Comparison of ENCODE assay signal across 23 mouse cellular contexts in genomic region chr19:11690839-11691238, GRCm38 (mm10). TPM values are rescaled to one million over a fixed set of nuclear protein-coding genes. Genes with fewer than 3 reads are reported as not detected.
"Had no signal": no experiment of that assay in that cellular context is flagged by ENCODE, and none has a peak within 500 bp of the region (broad histone marks: within the 10 kb centered on the region; RNA-seq: fewer than 3 reads in every experiment).

Gene Oosp1 (minus strand): TSS chr19:11691150.

- H3K4me3 ChIP-seq: limb, embryonic 15.5 days; liver, embryonic 12.5 days; midbrain, embryonic 12.5 days; myocyte; neural tube, embryonic 12.5 days had no signal

- H3K9ac ChIP-seq: limb, embryonic 15.5 days; liver, embryonic 12.5 days; lung, embryonic 14.5 days; midbrain, embryonic 12.5 days; neural tube, embryonic 12.5 days had no signal

- H3K27ac ChIP-seq: kidney, postnatal 0 days; limb, embryonic 15.5 days; liver, embryonic 12.5 days; midbrain, embryonic 12.5 days; neural tube, embryonic 12.5 days; stomach, postnatal 0 days had no signal

- DNase-seq: kidney, adult 9 months; kidney, postnatal 36 days; layer of hippocampus, adult 9-11 months; layer of hippocampus, postnatal 36 days; lung, embryonic 14.5 days; lung, postnatal 14 days; retina, postnatal 1 day; right cerebral cortex, postnatal 4 days had no signal

- H3K36me3 ChIP-seq: limb, embryonic 15.5 days; liver, embryonic 12.5 days; midbrain, embryonic 12.5 days; neural tube, embryonic 12.5 days had no signal

- H3K4me2 ChIP-seq: limb, embryonic 15.5 days; liver, embryonic 12.5 days; lung, embryonic 14.5 days; midbrain, embryonic 12.5 days; neural tube, embryonic 12.5 days had no signal

- H3K4me1 ChIP-seq: limb, embryonic 15.5 days; liver, embryonic 12.5 days; midbrain, embryonic 12.5 days; neural tube, embryonic 12.5 days had no signal

- H3K27me3 ChIP-seq: limb, embryonic 15.5 days; liver, embryonic 12.5 days; midbrain, embryonic 12.5 days; neural tube, embryonic 12.5 days had no signal

- ATAC-seq: intestine, postnatal 0 days; liver, embryonic 12.5 days had no signal

- H3K9me3 ChIP-seq: limb, embryonic 15.5 days; liver, embryonic 12.5 days; midbrain, embryonic 12.5 days; neural tube, embryonic 12.5 days had no signal

RNA-seq across cellular contexts. Expression of gene Oosp1, which starts in this region (rescaled TPM):
- total RNA-seq: layer of hippocampus, adult 18-20 months; layer of hippocampus, postnatal 36 days; left cerebral cortex, adult 8-10 months; left cerebral cortex, postnatal 25 days; megakaryocyte-erythroid progenitor cell, adult 5-6 weeks had no signal
- polyA plus RNA-seq: intestine, postnatal 0 days; kidney, postnatal 0 days; limb, embryonic 11.5 days; limb, embryonic 15.5 days; liver, embryonic 12.5 days; liver, embryonic 16.5 days; lung, embryonic 14.5 days; midbrain, embryonic 12.5 days; myocyte; neural tube, embryonic 12.5 days; stomach, postnatal 0 days; urinary bladder, adult 2 months had no signal
